In the genomic region with DNA sequence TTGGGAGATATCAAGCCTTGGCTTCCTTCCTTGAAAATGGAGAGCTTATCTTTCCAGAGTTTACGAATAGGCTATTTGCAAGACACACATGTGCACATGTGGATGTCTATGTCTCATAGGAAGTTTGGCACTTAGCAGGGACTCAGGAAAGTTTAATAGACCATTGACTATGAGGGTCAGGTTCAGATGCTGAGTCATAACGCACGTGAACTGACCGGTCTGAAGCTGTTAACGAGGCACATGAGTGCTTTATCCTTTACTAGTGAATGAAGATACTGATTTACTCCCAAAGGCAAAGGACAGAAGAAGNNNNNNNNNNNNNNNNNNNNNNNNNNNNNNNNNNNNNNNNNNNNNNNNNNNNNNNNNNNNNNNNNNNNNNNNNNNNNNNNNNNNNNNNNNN, we compare ENCODE assay signal across 18 mouse cellular contexts.
"Had no signal": no experiment of that assay in that cellular context is flagged by ENCODE, and none has a peak within 500 bp of the region (broad histone marks: within the 10 kb centered on the region; RNA-seq: fewer than 3 reads in every experiment).

No protein-coding gene starts in this region.

- H3K9me3 ChIP-seq: liver, embryonic 13.5 days; midbrain, embryonic 12.5 days; midbrain, embryonic 15.5 days; neural tube, embryonic 13.5 days; stomach, embryonic 15.5 days had no signal

- H3K27ac ChIP-seq: hindbrain, postnatal 0 days; left cerebral cortex, adult 2 months; liver, embryonic 13.5 days; midbrain, embryonic 12.5 days; midbrain, embryonic 15.5 days; neural tube, embryonic 13.5 days; stomach, embryonic 15.5 days had no signal

- DNase-seq: layer of hippocampus, postnatal 36 days; liver, embryonic 13.5 days; lung, adult 2 months; lung, postnatal 14 days; lung, postnatal 4 days; retina, postnatal 1 day; right cerebral cortex, postnatal 25 days; spleen, adult 18-20 months; thymus, postnatal 25 days had no signal

- H3K27me3 ChIP-seq: liver, embryonic 13.5 days; midbrain, embryonic 12.5 days; midbrain, embryonic 15.5 days; neural tube, embryonic 13.5 days; stomach, embryonic 15.5 days had no signal

- H3K4me2 ChIP-seq: liver, embryonic 13.5 days; midbrain, embryonic 12.5 days; midbrain, embryonic 15.5 days; neural tube, embryonic 13.5 days; stomach, embryonic 15.5 days had no signal

- H3K36me3 ChIP-seq: liver, embryonic 13.5 days; midbrain, embryonic 12.5 days; midbrain, embryonic 15.5 days; neural tube, embryonic 13.5 days; stomach, embryonic 15.5 days had no signal

- H3K9ac ChIP-seq: liver, embryonic 13.5 days; midbrain, embryonic 12.5 days; midbrain, embryonic 15.5 days; neural tube, embryonic 13.5 days; stomach, embryonic 15.5 days had no signal

- H3K4me3 ChIP-seq: left cerebral cortex, adult 2 months; liver, embryonic 13.5 days; midbrain, embryonic 12.5 days; midbrain, embryonic 15.5 days; myocyte; neural tube, embryonic 13.5 days; stomach, embryonic 15.5 days had no signal

- H3K4me1 ChIP-seq: liver, embryonic 13.5 days; midbrain, embryonic 12.5 days; midbrain, embryonic 15.5 days; neural tube, embryonic 13.5 days; stomach, embryonic 15.5 days had no signal

- ATAC-seq: hindbrain, postnatal 0 days; inflammation-experienced regulatory T-cells, adult 6 months; intestine, embryonic 16.5 days; midbrain, embryonic 15.5 days had no signal
